Mouse (Mus musculus) myocyte (in vitro differentiated cells): ENCODE data around the gene Olfr450.

ENCODE experiments used
- CEBPB ChIP-seq: IDR thresholded peaks from 2 replicates; pipeline ENCODE4 v1.6.1; 2011; ENCODE audit warnings: mild to moderate bottlenecking, moderate library complexity; ENCODE audit not compliant: poor library complexity, insufficient read depth, severe bottlenecking
- E2F4 ChIP-seq: IDR thresholded peaks from one replicate; pipeline ENCODE4 v1.6.1; 2011; ENCODE audit warnings: mild to moderate bottlenecking, control low read depth, moderate library complexity; ENCODE audit not compliant: insufficient read depth
- MAX ChIP-seq: IDR thresholded peaks from one replicate; pipeline ENCODE4 v1.6.1; 2011; ENCODE audit warnings: low read depth, mild to moderate bottlenecking, control low read depth
- MYOD1 ChIP-seq, 3 experiments: IDR thresholded peaks; one replicate each; pipeline ENCODE4 v1.6.1; 2011; ENCODE audit warnings: control low read depth in 2 of 3, low read depth in 2 of 3, mild to moderate bottlenecking in 2 of 3, moderate library complexity in 1 of 3; ENCODE audit not compliant: insufficient read length in 2 of 3, control insufficient read depth in 1 of 3
- POLR2A ChIP-seq: IDR thresholded peaks from one replicate; pipeline ENCODE4 v1.6.1; 2011; ENCODE audit warnings: low read depth, mild to moderate bottlenecking, control low read depth, moderate library complexity; ENCODE audit not compliant: insufficient read length
- POLR2AphosphoS2 ChIP-seq: IDR thresholded peaks from one replicate; pipeline ENCODE4 v1.6.1; 2011; ENCODE audit warnings: low read depth, control low read depth; ENCODE audit not compliant: insufficient read length
- REST ChIP-seq: IDR thresholded peaks from one replicate; pipeline ENCODE4 v1.6.1; 2011; ENCODE audit warnings: mild to moderate bottlenecking, control low read depth, moderate library complexity; ENCODE audit not compliant: insufficient read depth, insufficient read length
- SRF ChIP-seq: IDR thresholded peaks from one replicate; pipeline ENCODE4 v1.6.1; 2011; ENCODE audit warnings: low read depth; ENCODE audit not compliant: control insufficient read depth, insufficient read length
- TCF12 ChIP-seq: IDR thresholded peaks from one replicate; pipeline ENCODE4 v1.6.1; 2011; ENCODE audit warnings: mild to moderate bottlenecking, control low read depth; ENCODE audit not compliant: poor library complexity, insufficient read depth, severe bottlenecking
- TCF3 ChIP-seq: IDR thresholded peaks from one replicate; pipeline ENCODE4 v1.6.1; 2011; ENCODE audit warnings: low read depth, control low read depth; ENCODE audit not compliant: insufficient read length
- USF1 ChIP-seq: IDR thresholded peaks from one replicate; pipeline ENCODE4 v1.6.1; 2011; ENCODE audit warnings: low read depth, mild to moderate bottlenecking, control low read depth, moderate library complexity

- TF ChIP-seq TCF3 = no peak
- TF ChIP-seq USF1 = no peak
- no peak for TF ChIP-seq E2F4
- TF ChIP-seq POLR2A = no peak
- no peak for TF ChIP-seq TCF12
- TF ChIP-seq CEBPB = no peak
- TF ChIP-seq SRF = no peak
- TF ChIP-seq MAX = no peak
- no peak for TF ChIP-seq MYOD1 (IDR thresholded peaks at IDR 0.05; ENCODE audit: control insufficient read depth in 1 of 3, insufficient read length in 2 of 3, low read depth in 2 of 3)
- no peak for TF ChIP-seq POLR2AphosphoS2
- no peak for TF ChIP-seq REST
These were observed 48.6 kb downstream of the Olfr450 start for GRCm38 (mm10) chr6:42860222-42860819.
